Comparison of ENCODE assay signal across 26 mouse cellular contexts in the genomic region with DNA sequence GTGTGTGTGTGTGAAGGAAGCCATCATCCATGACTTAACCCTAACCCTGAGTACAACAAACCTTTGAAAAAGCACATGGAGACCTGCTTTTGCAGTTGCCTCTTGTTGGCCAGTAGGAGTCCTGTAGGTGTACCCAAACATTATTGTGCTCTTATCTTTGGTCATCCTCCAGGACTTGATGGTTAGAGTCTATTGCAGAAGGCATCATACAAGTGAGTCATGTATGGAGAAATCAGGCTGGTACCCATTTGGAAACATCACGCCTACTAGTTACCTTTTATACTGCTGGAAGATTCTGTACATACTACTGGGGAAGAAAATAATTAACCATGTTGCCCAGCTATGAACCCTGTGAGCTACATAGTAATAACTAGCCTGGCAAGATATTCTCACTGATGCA.
A peak's percentile ranks its signal among the peaks of the same experiment; 100 is the strongest.
DNase-seq lines count a peak whose midpoint lies in the region; ATAC-seq and TF ChIP-seq lines count a peak whose summit lies in the region.
"Had no signal": no experiment of that assay in that cellular context is flagged by ENCODE, and none has a peak within 500 bp of the region (broad histone marks: within the 10 kb centered on the region; RNA-seq: fewer than 3 reads in every experiment).

No protein-coding gene starts in this region.

- peaks cover 0 to 22% of the 10 kb centered on the region in 2 experiments; a peak in 3 of 4 replicates for H3K4me1 ChIP-seq in CH12.LX (ENCODE audit: control insufficient read depth in 1 of 2, insufficient read depth in 2 of 2)
- H3K4me1 ChIP-seq in forebrain, embryonic 11.5 days (replicated peaks; ENCODE audit: control insufficient read depth, insufficient read depth, low read length) = peaks cover 13% of the 10 kb centered on the region; the same call in 1 of the 2 replicates
- no peaks in the 10 kb centered on the region for H3K4me1 ChIP-seq in kidney, embryonic 15.5 days
- H3K4me1 ChIP-seq: intestine, embryonic 15.5 days had no signal

- 0 out of 2 replicates have a peak, but pooled peaks have one; percentile 7 for ATAC-seq in frontal cortex, adult (ENCODE audit: low TSS enrichment)
- no peak for ATAC-seq in forebrain, embryonic 11.5 days (replicated peaks; ENCODE audit: low FRiP score)
- no peak for ATAC-seq in kidney, embryonic 15.5 days (replicated peaks; ENCODE audit: low FRiP score)
- ATAC-seq: CD4-positive, CD25-positive, alpha-beta regulatory T cell, adult 4 months; forebrain, embryonic 15.5 days; hindbrain, embryonic 16.5 days; intestine, embryonic 15.5 days had no signal

- TF ChIP-seq POLR2A in CH12.LX (IDR thresholded peaks at IDR 0.05; ENCODE audit: low read depth, low read length) = no peak

- H3K79me2 ChIP-seq in CH12.LX (replicated peaks; ENCODE audit: control insufficient read depth, extremely low read depth, insufficient read depth, poor library complexity, severe bottlenecking) = no peaks in the 10 kb centered on the region

- peaks cover 0 to 6% of the 10 kb centered on the region in 2 experiments for H3K36me3 ChIP-seq in CH12.LX (replicated peaks in 1 of 2; ENCODE audit: control insufficient read depth in 1 of 2, insufficient read depth in 1 of 2, low read length in 1 of 2)
- no peaks in the 10 kb centered on the region for H3K36me3 ChIP-seq in forebrain, embryonic 11.5 days (ENCODE audit: control insufficient read depth, insufficient read depth, low read length)
- H3K36me3 ChIP-seq in kidney, embryonic 15.5 days = no peaks in the 10 kb centered on the region
- H3K36me3 ChIP-seq: forebrain, embryonic 12.5 days; forebrain, embryonic 15.5 days; hindbrain, embryonic 10.5 days; hindbrain, embryonic 13.5 days; intestine, embryonic 15.5 days had no signal

- no peaks in the 10 kb centered on the region for H3K9me3 ChIP-seq in CH12.LX (replicated peaks; ENCODE audit: low read length)
- H3K9me3 ChIP-seq in forebrain, embryonic 11.5 days (ENCODE audit: control insufficient read depth, low read length) = no peaks in the 10 kb centered on the region
- no peaks in the 10 kb centered on the region for H3K9me3 ChIP-seq in kidney, embryonic 15.5 days (replicated peaks)
- H3K9me3 ChIP-seq: forebrain, embryonic 12.5 days; forebrain, embryonic 15.5 days; hindbrain, embryonic 10.5 days; hindbrain, embryonic 13.5 days; intestine, embryonic 15.5 days had no signal

- peak; percentile 1; the same call in 1 of the 2 replicates for TF ChIP-seq RAD21 in CH12.LX (IDR thresholded peaks at IDR 0.05; ENCODE audit: low read depth, low read length)

- no peak for TF ChIP-seq EP300 in CH12.LX (IDR thresholded peaks at IDR 0.05; ENCODE audit: low read length)

- H3K4me2 ChIP-seq in CH12.LX (ENCODE audit: insufficient read depth, low read depth, poor library complexity, severe bottlenecking) = no peak overlapping the region
- no peak overlapping the region for H3K4me2 ChIP-seq in forebrain, embryonic 11.5 days (ENCODE audit: low read depth, low read length, severe bottlenecking)
- no peak overlapping the region for H3K4me2 ChIP-seq in kidney, embryonic 15.5 days
- H3K4me2 ChIP-seq: forebrain, embryonic 12.5 days; forebrain, embryonic 15.5 days; heart, embryonic 11.5 days; hindbrain, embryonic 13.5 days; intestine, embryonic 15.5 days had no signal

- in situ Hi-C loops in CH12.LX (cut with MboI; ENCODE audit: low pct_ligation_motif_present, low pct_unique_long_range_greater_than_20kb, low sequenced_read_pairs) = no loop called here

- H3K4me3 ChIP-seq in CH12.LX (replicated peaks in 1 of 3; ENCODE audit: low read depth in 2 of 3, low read length in 2 of 3, poor library complexity in 1 of 3) = no peak overlapping the region
- H3K4me3 ChIP-seq in forebrain, embryonic 11.5 days (ENCODE audit: low read depth, low read length) = no peak overlapping the region
- H3K4me3 ChIP-seq in kidney, embryonic 15.5 days (replicated peaks) = no peak overlapping the region
- H3K4me3 ChIP-seq: forebrain, embryonic 12.5 days; forebrain, embryonic 15.5 days; gastrocnemius, adult 2 months; hindbrain, embryonic 10.5 days; hindbrain, embryonic 13.5 days; intestine, embryonic 15.5 days had no signal

- H3K27me3 ChIP-seq in CH12.LX (replicated peaks) = no peaks in the 10 kb centered on the region
- H3K27me3 ChIP-seq in forebrain, embryonic 11.5 days (ENCODE audit: control insufficient read depth, insufficient read depth, low read length) = no peaks in the 10 kb centered on the region
- no peaks in the 10 kb centered on the region for H3K27me3 ChIP-seq in kidney, embryonic 15.5 days
- H3K27me3 ChIP-seq: forebrain, embryonic 12.5 days; forebrain, embryonic 15.5 days; hindbrain, embryonic 13.5 days; intestine, embryonic 15.5 days had no signal

- peak in 1 of 2 experiments; percentile 16; a peak in 1 of 4 replicates for TF ChIP-seq CTCF in CH12.LX (conservative IDR thresholded peaks at IDR 0.05 in 1 of 2, IDR thresholded peaks at IDR 0.05 in 1 of 2; ENCODE audit: low read depth in 2 of 2, low read length in 2 of 2)

- dilution Hi-C loops in CH12.LX (cut with MboI; ENCODE audit: extremely low pct_ligation_motif_present, extremely low pct_unique_long_range_greater_than_20kb, low sequenced_read_pairs) = no loop called here

- H3K27ac ChIP-seq in CH12.LX (ENCODE audit: insufficient read depth, low read depth) = no peak overlapping the region
- no peak overlapping the region for H3K27ac ChIP-seq in forebrain, embryonic 11.5 days (ENCODE audit: low read depth, low read length)
- no peak overlapping the region for H3K27ac ChIP-seq in kidney, embryonic 15.5 days
- H3K27ac ChIP-seq: forebrain, embryonic 12.5 days; forebrain, embryonic 15.5 days; gastrocnemius, adult 2 months; hindbrain, embryonic 10.5 days; hindbrain, embryonic 13.5 days; intestine, embryonic 15.5 days had no signal

- no peak overlapping the region for H3K9ac ChIP-seq in CH12.LX (ENCODE audit: insufficient read depth, low read depth)
- H3K9ac ChIP-seq in forebrain, embryonic 11.5 days (ENCODE audit: low read length) = no peak overlapping the region
- H3K9ac ChIP-seq in kidney, embryonic 15.5 days = no peak overlapping the region
- H3K9ac ChIP-seq: forebrain, embryonic 12.5 days; forebrain, embryonic 15.5 days; hindbrain, embryonic 13.5 days; intestine, embryonic 15.5 days had no signal

- 96% methylated on average over 1 of the region's 1 CpGs for WGBS in forebrain, embryonic 11.5 days
- 97% methylated on average over 1 of the region's 1 CpGs for WGBS in kidney, embryonic 15.5 days

- DNase-seq in frontal cortex, postnatal 36 days (ENCODE audit: low spot score in 2 of 2) = no peak
- no peak for DNase-seq in CH12.LX (ENCODE audit: extremely low read depth)
- peak; percentile 55 for DNase-seq in gonadal fat pad, adult 2 months (ENCODE audit: low read depth)
- DNase-seq in forebrain, embryonic 11.5 days (ENCODE audit: low spot score) = no peak
- DNase-seq: adrenal gland, postnatal 10 days; adrenal gland, postnatal 36 days; cerebellum, adult 11 months; cerebellum, adult 8-10 months; cerebellum, postnatal 10 days; cerebellum, postnatal 36 days; embryo, embryonic 11 days; gastrocnemius, adult 2 months; gastrocnemius, postnatal 14 days; heart, postnatal 36 days; kidney, adult 11 months; kidney, adult 8-10 months had no signal

TF ChIP-seq in CH12.LX, 34 proteins besides CTCF, POLR2A, EP300 and RAD21:
- TF ChIP-seq SMC3 (IDR thresholded peaks at IDR 0.05; ENCODE audit: low read depth, low read length) (peak; percentile 22), ZNF384 (IDR thresholded peaks at IDR 0.05; ENCODE audit: low read depth, low read length) (no peak), NELFE (IDR thresholded peaks at IDR 0.05; ENCODE audit: low read depth, low read length) (no peak)
